Mouse (Mus musculus) neural tube, embryonic 11.5 days (tissue): Measurements from ENCODE around the gene Rorb. TPM values are rescaled to one million over a fixed set of nuclear protein-coding genes. Genes with fewer than 3 reads are reported as not detected.

Source experiments
- ATAC-seq: fragments of 200-750 bp; cut with Nextera tagmentation; 2 replicates; pipeline ENCODE4 v1.8.0; 2017; ENCODE audit warnings: moderate number of reproducible peaks, mild to moderate bottlenecking, moderate TSS enrichment, moderate library complexity; ENCODE audit not compliant: insufficient read depth, low FRiP score, low TSS enrichment
- DNase-seq: peaks from one replicate; pipeline ENCODE4 v3.0.0-alpha.2; 2015; ENCODE audit warnings: low spot score
- H3K27ac ChIP-seq: fragments of 300-500 bp; sonication (generic); 2 replicates; pipeline ENCODE4 v1.5.1; 2014; ENCODE audit warnings: low read depth, mild to moderate bottlenecking, low read length
- H3K27me3 ChIP-seq: fragments of 300-500 bp; sonication (generic); 2 replicates; pipeline ENCODE4 v1.6.1; 2014; ENCODE audit warnings: mild to moderate bottlenecking, low read length, mixed read lengths; ENCODE audit not compliant: control insufficient read depth, insufficient read depth
- H3K36me3 ChIP-seq: fragments of 300-500 bp; sonication (generic); 2 replicates; pipeline ENCODE4 v1.6.1; 2014; ENCODE audit warnings: mild to moderate bottlenecking, low read length, moderate library complexity, mixed read lengths; ENCODE audit not compliant: control insufficient read depth, insufficient read depth
- H3K4me1 ChIP-seq: fragments of 300-500 bp; sonication (generic); 2 replicates; pipeline ENCODE4 v1.6.1; 2014; ENCODE audit warnings: low read length, mixed read lengths; ENCODE audit not compliant: control insufficient read depth, insufficient read depth
- H3K4me2 ChIP-seq: fragments of 300-500 bp; sonication (generic); 2 replicates; pipeline ENCODE4 v1.6.1; 2014; ENCODE audit warnings: low read depth, mild to moderate bottlenecking, moderate library complexity
- H3K4me3 ChIP-seq: fragments of 300-500 bp; sonication (generic); 2 replicates; pipeline ENCODE4 v1.5.1; 2014; ENCODE audit warnings: low read depth, low read length
- H3K9ac ChIP-seq: fragments of 300-500 bp; sonication (generic); 2 replicates; pipeline ENCODE4 v1.6.1; 2014; ENCODE audit warnings: mild to moderate bottlenecking, low read length
- H3K9me3 ChIP-seq: fragments of 300-500 bp; sonication (generic); 2 replicates; pipeline ENCODE4 v1.6.1; 2016; ENCODE audit warnings: low read length; ENCODE audit not compliant: control insufficient read depth
- WGBS: fragments of 180-500 bp; shearing (Covaris S2); extraction: QIAGEN DNeasy Blood & Tissue Kit; methylation state at CpG from one replicate; pipeline ENCODE4 v1.1.7; 2014; 5-methylcytosine and 5-hydroxymethylcytosine counted together
- polyA plus RNA-seq: library from polyadenylated mRNA; unstranded; fragments of >200 nt; fragmentation: Nextera tagmentation; extraction: Ambion mirVana; gene quantifications from 2 replicates; pipeline ENCODE4 v1.2.1, GENCODE M21; 2014

The Rorb gene
- polyA plus RNA-seq, 1 experiment from 2014 or later: 2.5 TPM

DNA sequence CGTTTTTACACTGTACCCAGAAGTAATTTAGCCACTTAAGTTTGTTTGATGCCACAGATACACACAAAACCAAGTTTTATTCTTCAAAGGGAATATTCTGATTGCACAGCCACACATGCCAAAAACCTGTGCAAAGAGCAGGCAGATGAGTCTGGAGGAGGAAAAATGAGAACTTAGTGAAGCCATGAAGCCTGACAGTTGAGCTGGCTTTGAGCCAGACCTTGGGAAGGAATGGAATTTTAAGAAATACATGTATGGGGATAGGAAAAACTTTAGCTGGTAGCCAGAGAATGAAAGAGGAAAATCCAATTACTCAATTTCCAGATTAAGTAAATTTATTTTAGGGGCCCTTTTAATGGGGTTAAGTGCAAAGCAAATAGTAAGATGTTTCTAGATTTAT, 113.3 kb downstream of the Rorb start:
- no peaks in the 10 kb centered on the region for H3K4me1 ChIP-seq
- WGBS: 88% methylated on average over 1 of the region's 1 CpGs
- no peak overlapping the region for H3K4me2 ChIP-seq
- H3K9me3 ChIP-seq: no peaks in the 10 kb centered on the region
- DNase-seq (no peak), ATAC-seq (no peak)
- no peak overlapping the region for H3K4me3 ChIP-seq
- H3K27me3 ChIP-seq: no peaks in the 10 kb centered on the region
- no peaks in the 10 kb centered on the region for H3K36me3 ChIP-seq
- H3K9ac ChIP-seq: no peak overlapping the region
- no peak overlapping the region for H3K27ac ChIP-seq

GRCm38 (mm10) chr19:18979996-18980395, 131.0 kb downstream of the Rorb start:
- no peak for DNase-seq
- Histone ChIP-seq H3K27ac (no peak overlapping the region), H3K9ac (no peak overlapping the region), H3K27me3 (no peaks in the 10 kb centered on the region), H3K4me1 (no peaks in the 10 kb centered on the region), H3K4me2 (no peak overlapping the region), H3K36me3 (no peaks in the 10 kb centered on the region), H3K4me3 (no peak overlapping the region), H3K9me3 (no peaks in the 10 kb centered on the region)
- ATAC-seq: no peak
- 78% methylated on average over 5 of the region's 5 CpGs for WGBS

DNA sequence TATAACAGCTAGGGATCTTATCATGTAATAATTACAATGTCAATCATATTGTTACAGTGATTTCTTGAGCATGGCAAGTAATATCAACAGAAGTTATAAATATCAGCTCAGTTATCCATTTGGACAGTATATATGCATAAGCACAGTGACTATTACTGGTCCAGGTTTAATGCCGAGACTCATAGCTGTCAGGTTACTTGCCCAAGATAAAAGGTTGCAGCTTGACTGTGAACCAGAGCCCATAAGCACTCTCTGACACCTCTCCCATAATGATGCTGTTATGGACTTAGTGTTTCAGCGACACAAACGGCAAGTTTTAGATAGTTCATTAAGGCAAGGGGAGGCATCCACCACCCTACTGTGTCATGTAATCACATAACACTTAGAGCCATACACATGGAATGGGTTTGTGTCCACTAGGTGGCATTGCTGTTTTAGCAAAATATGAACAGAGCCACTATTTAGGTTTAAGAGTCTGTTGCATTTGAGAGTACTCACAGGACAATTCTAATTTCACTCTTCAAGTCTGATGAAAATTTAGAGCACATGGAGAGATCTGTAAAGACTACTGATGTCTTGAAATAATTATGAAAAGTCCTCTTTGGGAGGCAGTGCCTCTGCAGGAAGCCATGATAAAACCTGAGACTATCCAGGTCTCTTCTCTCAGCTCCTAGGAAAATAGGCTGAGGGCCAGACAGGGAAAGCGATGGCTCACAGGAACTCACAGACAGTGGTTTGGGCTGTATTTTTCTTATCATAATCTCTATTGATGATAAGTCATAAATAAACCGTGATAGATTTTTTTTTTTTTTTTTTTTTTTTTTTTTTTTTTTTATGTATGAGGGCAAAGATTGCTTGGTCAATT, 136.0 kb downstream of the Rorb start:
- Histone ChIP-seq H3K27me3 (no peaks in the 10 kb centered on the region), H3K4me2 (no peak overlapping the region), H3K4me3 (no peak overlapping the region), H3K27ac (no peak overlapping the region), H3K9ac (no peak overlapping the region), H3K4me1 (no peaks in the 10 kb centered on the region), H3K9me3 (no peaks in the 10 kb centered on the region), H3K36me3 (no peaks in the 10 kb centered on the region)
- DNase-seq (peak; percentile 53), ATAC-seq (peak; percentile 72; the same call in 1 of the 2 replicates)
- WGBS: 62% methylated on average over 5 of the region's 5 CpGs

GRCm38 (mm10) chr19:18969386-18969785, 141.6 kb downstream of the Rorb start:
- DNase-seq (no peak), ATAC-seq (peak; percentile 31; the same call in 1 of the 2 replicates)
- Histone ChIP-seq H3K9ac (no peak overlapping the region), H3K27ac (no peak overlapping the region), H3K4me2 (no peak overlapping the region), H3K4me3 (no peak overlapping the region), H3K4me1 (no peaks in the 10 kb centered on the region), H3K36me3 (no peaks in the 10 kb centered on the region), H3K9me3 (no peaks in the 10 kb centered on the region), H3K27me3 (no peaks in the 10 kb centered on the region)
- WGBS: 43% methylated on average over 8 of the region's 8 CpGs

- no peak overlapping the region for H3K4me2 ChIP-seq
- 82% methylated on average over 4 of the region's 4 CpGs for WGBS
- H3K27ac ChIP-seq: no peak overlapping the region
- H3K36me3 ChIP-seq: no peaks in the 10 kb centered on the region
- no peak for DNase-seq
- no peak overlapping the region for H3K9ac ChIP-seq
- H3K4me1 ChIP-seq: no peaks in the 10 kb centered on the region
- no peak overlapping the region for H3K4me3 ChIP-seq
- no peak for ATAC-seq
- no peaks in the 10 kb centered on the region for H3K27me3 ChIP-seq
- no peaks in the 10 kb centered on the region for H3K9me3 ChIP-seq
Measured at GRCm38 (mm10) chr19:18967307-18967706, 143.7 kb downstream of the Rorb start.

DNA sequence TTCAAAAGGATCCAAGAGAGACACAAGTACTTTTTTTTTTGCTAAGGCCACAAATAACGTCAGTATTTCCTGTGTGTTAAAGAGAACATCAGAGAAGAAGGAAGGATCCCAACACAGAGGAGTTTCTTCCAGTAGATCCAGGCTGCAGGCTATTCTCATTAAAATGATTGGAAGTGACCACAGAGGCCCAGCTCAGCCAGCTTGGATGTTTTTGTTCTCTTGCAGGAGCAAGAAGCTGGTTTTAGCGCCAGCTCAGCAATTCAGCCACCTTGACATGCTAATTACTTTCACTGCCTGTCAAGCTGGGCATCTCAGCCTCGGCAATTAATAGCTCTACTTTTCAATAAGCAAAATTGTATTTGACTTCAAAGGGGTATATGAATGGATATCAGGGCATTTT, 151.1 kb downstream of the Rorb start:
- no peak overlapping the region for H3K4me2 ChIP-seq
- ATAC-seq: no peak
- WGBS: 12% methylated on average over 3 of the region's 3 CpGs

DNA sequence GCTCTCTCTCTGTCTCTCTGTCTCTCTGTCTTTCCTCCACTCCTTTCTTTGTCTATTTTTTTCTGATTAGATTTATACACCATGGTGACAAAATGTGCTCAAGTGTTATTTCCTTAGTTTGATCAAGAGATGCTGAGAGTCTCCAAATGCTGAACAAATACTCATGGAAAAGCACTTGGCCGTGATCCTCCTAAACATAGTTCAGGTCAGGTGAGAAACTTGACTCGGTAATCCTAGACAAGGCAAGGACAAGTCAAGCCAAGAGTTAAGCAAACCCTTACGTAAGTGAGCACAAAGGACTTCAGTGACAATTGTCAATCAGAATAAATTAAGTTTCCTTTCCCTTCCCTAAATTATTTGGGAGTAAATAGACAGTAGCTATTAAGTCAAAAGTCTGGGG, 158.2 kb downstream of the Rorb start:
- H3K27ac ChIP-seq: no peak overlapping the region
- ATAC-seq: no peak
- H3K4me2 ChIP-seq: no peak overlapping the region
- H3K4me1 ChIP-seq: no peaks in the 10 kb centered on the region
- no peaks in the 10 kb centered on the region for H3K9me3 ChIP-seq
- no peaks in the 10 kb centered on the region for H3K36me3 ChIP-seq
- 87% methylated on average over 3 of the region's 3 CpGs for WGBS
- H3K4me3 ChIP-seq: no peak overlapping the region
- no peak overlapping the region for H3K9ac ChIP-seq
- H3K27me3 ChIP-seq: no peaks in the 10 kb centered on the region
- DNase-seq: no peak

More for the DNA sequence above, 151.1 kb downstream of the Rorb start:
- Histone ChIP-seq H3K27me3 (no peaks in the 10 kb centered on the region), H3K4me3 (no peak overlapping the region), H3K27ac (no peak overlapping the region), H3K9ac (no peak overlapping the region), H3K9me3 (no peaks in the 10 kb centered on the region), H3K36me3 (no peaks in the 10 kb centered on the region), H3K4me1 (no peaks in the 10 kb centered on the region)
- DNase-seq: no peak

GRCm38 (mm10) chr19:18947193-18947592, 163.8 kb downstream of the Rorb start:
- H3K36me3 ChIP-seq: no peaks in the 10 kb centered on the region
- H3K4me2 ChIP-seq: no peak overlapping the region
- no peaks in the 10 kb centered on the region for H3K4me1 ChIP-seq
- no peaks in the 10 kb centered on the region for H3K9me3 ChIP-seq
- DNase-seq (no peak), ATAC-seq (no peak)
- H3K4me3 ChIP-seq: no peak overlapping the region
- no peak overlapping the region for H3K27ac ChIP-seq
- no peaks in the 10 kb centered on the region for H3K27me3 ChIP-seq
- WGBS: 78% methylated on average over 3 of the region's 3 CpGs
- H3K9ac ChIP-seq: no peak overlapping the region

GRCm38 (mm10) chr19:18945265-18945664, 165.7 kb downstream of the Rorb start:
- WGBS: 88% methylated on average over 3 of the region's 3 CpGs
- no peaks in the 10 kb centered on the region for H3K36me3 ChIP-seq
- H3K9ac ChIP-seq: no peak overlapping the region
- no peaks in the 10 kb centered on the region for H3K9me3 ChIP-seq
- H3K27me3 ChIP-seq: no peaks in the 10 kb centered on the region
- H3K4me1 ChIP-seq: no peaks in the 10 kb centered on the region
- no peak overlapping the region for H3K27ac ChIP-seq
- no peak overlapping the region for H3K4me3 ChIP-seq
- no peak overlapping the region for H3K4me2 ChIP-seq
- ATAC-seq (no peak), DNase-seq (no peak)
